Mouse (Mus musculus) cerebellum, adult 2 months (tissue): ENCODE measurements around the gene Apol6. TPM values are rescaled to one million over a fixed set of nuclear protein-coding genes. Genes with fewer than 3 reads are reported as not detected.
A peak's percentile ranks its signal among the peaks of the same experiment; 100 is the strongest.

Experiments used
- DNase-seq, 2 experiments: peaks; one replicate each; pipeline ENCODE4 v3.0.0; 2021
- H3K27ac ChIP-seq: fragments of 200-500 bp; 2 replicates; pipeline ENCODE4 v1.5.1; 2012; ENCODE audit warnings: low read length, control low read depth, inconsistent platforms; ENCODE audit not compliant: insufficient read depth
- H3K27me3 ChIP-seq: fragments of 200-500 bp; 2 replicates; pipeline ENCODE4 v1.6.1; 2012; ENCODE audit warnings: inconsistent platforms, mild to moderate bottlenecking, low read length, moderate library complexity; ENCODE audit not compliant: control insufficient read depth, insufficient read depth
- H3K4me1 ChIP-seq: fragments of 200-500 bp; 2 replicates; pipeline ENCODE4 v1.6.1; 2011; ENCODE audit warnings: low read length; ENCODE audit not compliant: control insufficient read depth, insufficient read depth
- H3K4me3 ChIP-seq: fragments of 200-500 bp; replicated peaks from 2 replicates; pipeline ENCODE3; 2011; ENCODE audit warnings: mild to moderate bottlenecking, low read depth, low read length, control low read depth; ENCODE audit not compliant: insufficient read depth
- CTCF ChIP-seq: fragments of 200-500 bp; IDR thresholded peaks from 2 replicates; pipeline ENCODE4 v1.5.1; 2011; ENCODE audit warnings: low read depth, mild to moderate bottlenecking, control low read depth, low read length, moderate library complexity, borderline replicate concordance; ENCODE audit not compliant: insufficient read depth
- POLR2A ChIP-seq: fragments of 200-500 bp; IDR thresholded peaks from 2 replicates; pipeline ENCODE4 v1.6.1; 2011; ENCODE audit warnings: low read length, control low read depth, borderline replicate concordance; ENCODE audit not compliant: insufficient read depth
- WGBS: fragments of 180-500 bp; shearing (Covaris S2); methylation state at CpG from one replicate; pipeline ENCODE4 v1.1.7; 2018; 5-methylcytosine and 5-hydroxymethylcytosine counted together
- polyA plus RNA-seq: library from polyadenylated mRNA; depleted of rRNA; stranded (reverse); fragments of >200 nt; gene quantifications from 2 replicates; pipeline ENCODE4 v1.2.3, GENCODE M21; 2012

The Apol6 gene
- polyA plus RNA-seq, 1 experiment = 0.49 TPM

DNA sequence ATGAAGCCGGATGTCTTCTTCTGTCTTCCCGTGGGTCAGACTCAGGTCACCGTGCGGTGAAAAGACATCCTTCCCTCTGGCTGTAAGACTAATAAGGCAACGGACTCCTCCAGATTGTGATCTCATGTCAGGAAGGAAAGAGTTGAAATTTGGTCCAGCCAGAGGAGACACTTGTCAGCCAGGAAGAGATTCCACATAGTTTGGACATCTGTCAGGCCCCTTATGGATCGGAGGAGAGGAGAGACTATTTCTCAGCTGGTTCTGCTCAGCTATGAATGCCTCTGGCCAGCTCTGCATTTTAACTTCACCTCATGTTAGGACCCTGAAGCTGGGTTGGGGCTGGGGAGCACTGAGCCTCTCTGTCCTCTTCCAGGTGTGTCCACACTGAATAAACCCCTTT, 30.1 kb upstream of the Apol6 start:
- WGBS = 77% methylated on average over 6 of the region's 6 CpGs
- DNase-seq = no peak

DNA sequence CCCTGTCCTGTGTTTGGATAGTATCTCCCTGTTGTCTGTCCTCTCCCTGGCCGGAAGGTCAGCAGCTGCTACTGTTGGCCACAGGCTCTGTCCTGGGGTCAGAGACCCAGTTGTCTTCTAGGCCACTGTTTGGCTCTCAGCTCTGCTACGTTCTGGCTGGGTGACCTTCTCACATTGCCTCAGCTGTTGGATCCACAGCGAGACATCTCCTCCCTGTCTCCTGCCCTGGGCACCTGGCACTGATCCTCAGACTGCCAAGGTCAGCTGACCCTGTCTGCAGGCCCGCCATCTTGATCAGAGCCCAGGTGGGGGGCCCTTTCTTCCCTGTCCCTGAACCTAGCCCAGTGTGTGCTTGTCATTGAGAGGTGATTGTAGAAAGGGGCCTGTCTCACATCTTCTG, 29.5 kb upstream of the Apol6 start:
- Histone ChIP-seq H3K4me3 (no peak overlapping the region), H3K27ac (no peak overlapping the region), H3K4me1 (no peaks in the 10 kb centered on the region), H3K27me3 (no peaks in the 10 kb centered on the region)
- WGBS = 63% methylated on average over 4 of the region's 4 CpGs
- no peak for TF ChIP-seq POLR2A
- no peak for TF ChIP-seq CTCF
- no peak for DNase-seq

More for the DNA sequence above, 30.1 kb upstream of the Apol6 start:
- no peak for TF ChIP-seq CTCF
- no peak for TF ChIP-seq POLR2A
- Histone ChIP-seq H3K27me3 (no peaks in the 10 kb centered on the region), H3K4me1 (no peaks in the 10 kb centered on the region), H3K4me3 (no peak overlapping the region), H3K27ac (no peak overlapping the region)

DNA sequence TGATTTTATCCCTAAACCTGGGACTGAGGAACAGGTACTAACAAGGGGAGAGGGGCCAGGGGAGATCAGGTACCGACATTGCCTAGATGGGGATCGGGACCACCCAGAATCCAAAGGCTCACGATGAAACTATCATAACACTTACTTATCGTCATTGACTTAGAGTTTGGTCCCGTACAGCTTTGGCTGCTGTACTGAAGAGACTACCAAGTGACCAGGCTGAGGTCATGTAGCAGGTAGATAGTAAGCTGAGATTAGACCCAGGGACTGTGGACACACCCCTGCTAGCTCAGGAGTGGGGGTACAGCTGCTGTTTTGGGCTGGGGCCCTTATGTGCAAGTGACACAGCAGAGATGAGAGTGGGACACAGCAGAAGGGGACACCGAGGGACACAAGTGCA, 28.0 kb upstream of the Apol6 start:
- Histone ChIP-seq H3K27me3 (no peaks in the 10 kb centered on the region), H3K4me1 (peaks cover 3% of the 10 kb centered on the region; the same call in 1 of the 2 replicates), H3K4me3 (no peak overlapping the region), H3K27ac (no peak overlapping the region)
- WGBS = 94% methylated on average over 6 of the region's 6 CpGs
- no peak for TF ChIP-seq POLR2A
- TF ChIP-seq CTCF = no peak
- DNase-seq = no peak

DNA sequence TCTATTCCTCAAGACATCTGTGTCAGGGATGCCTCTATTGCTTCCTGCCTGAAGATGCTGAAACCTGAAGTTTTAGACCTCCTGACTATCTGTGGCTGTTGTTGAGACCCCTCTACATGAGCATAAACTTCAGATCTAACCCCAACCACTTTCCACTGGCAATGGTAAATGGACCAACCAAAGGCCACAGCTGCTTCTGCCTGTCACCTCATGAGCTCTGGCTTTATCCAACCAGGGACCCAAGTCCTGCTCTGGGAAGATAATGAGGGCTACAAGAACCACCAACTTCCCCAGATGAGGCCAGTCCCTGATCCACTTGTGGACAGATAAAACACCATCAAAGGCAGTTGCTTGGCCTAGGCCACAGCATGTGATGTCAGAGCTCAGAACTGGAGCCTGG, 26.6 kb upstream of the Apol6 start:
- TF ChIP-seq CTCF = no peak
- no peak for TF ChIP-seq POLR2A
- Histone ChIP-seq H3K27ac (no peak overlapping the region), H3K27me3 (no peaks in the 10 kb centered on the region), H3K4me3 (no peak overlapping the region), H3K4me1 (peaks cover 17% of the 10 kb centered on the region)
- no peak for DNase-seq

DNA sequence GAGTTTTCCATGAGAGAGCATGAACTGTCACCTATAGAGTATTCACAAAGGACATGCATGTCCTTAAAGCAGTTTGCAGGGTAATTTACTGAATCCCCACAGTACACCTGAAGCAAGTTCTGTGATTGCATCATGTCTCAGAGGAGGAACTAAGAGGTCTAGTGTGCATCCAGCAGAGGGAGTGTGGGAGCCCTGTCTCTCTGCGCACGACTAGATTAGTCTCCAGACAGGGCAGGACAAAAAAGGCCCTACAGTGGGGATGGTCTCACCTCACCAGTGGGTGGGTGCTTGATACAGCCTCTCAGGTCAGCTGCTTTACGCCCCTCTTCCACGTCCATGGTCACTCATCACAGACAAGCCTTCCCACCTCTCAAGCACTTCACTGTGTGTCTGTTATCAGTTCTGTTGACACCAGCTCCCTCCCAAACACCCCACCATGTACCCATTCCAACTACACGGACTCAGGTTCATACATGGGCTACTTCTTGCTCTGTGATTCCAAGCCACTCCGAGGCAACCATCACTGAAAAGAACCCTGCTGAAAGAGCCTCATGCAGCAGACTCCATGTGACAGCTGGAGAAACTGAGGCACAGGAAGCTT, 25.7 kb upstream of the Apol6 start:
- TF ChIP-seq POLR2A = no peak
- TF ChIP-seq CTCF = peak; percentile 40; the same call in 1 of the 2 replicates
- 67% methylated on average over 6 of the region's 6 CpGs for WGBS
- no peak for DNase-seq

DNA sequence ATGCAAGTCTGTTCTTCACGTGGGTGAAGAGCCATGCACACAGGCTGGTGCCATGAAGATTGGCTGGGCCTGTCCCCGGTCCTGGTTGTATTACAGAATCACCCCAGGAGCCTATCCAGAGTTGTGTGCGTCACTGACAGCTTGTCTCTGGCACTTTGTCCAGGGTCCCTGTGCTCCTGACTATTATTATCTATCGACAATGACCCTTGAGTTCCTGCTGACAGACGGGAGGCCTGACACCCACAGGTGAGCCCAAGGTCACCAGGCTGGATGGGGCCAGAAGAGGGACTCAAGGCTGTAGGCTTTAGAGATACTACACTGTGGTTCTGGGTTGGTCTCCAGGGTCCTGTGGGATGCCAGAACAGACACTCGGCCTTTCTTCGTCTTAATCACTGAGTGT, 25.0 kb upstream of the Apol6 start:
- H3K4me3 ChIP-seq = no peak overlapping the region
- H3K27ac ChIP-seq = no peak overlapping the region
- DNase-seq = no peak
- H3K27me3 ChIP-seq = no peaks in the 10 kb centered on the region
- WGBS = 82% methylated on average over 7 of the region's 7 CpGs
- TF ChIP-seq CTCF (no peak), POLR2A (no peak)
- H3K4me1 ChIP-seq = peaks cover 21% of the 10 kb centered on the region

More for the DNA sequence above, 25.7 kb upstream of the Apol6 start:
- no peak overlapping the region for H3K4me3 ChIP-seq
- H3K27me3 ChIP-seq = no peaks in the 10 kb centered on the region
- no peak overlapping the region for H3K27ac ChIP-seq
- peaks cover 21% of the 10 kb centered on the region for H3K4me1 ChIP-seq

DNA sequence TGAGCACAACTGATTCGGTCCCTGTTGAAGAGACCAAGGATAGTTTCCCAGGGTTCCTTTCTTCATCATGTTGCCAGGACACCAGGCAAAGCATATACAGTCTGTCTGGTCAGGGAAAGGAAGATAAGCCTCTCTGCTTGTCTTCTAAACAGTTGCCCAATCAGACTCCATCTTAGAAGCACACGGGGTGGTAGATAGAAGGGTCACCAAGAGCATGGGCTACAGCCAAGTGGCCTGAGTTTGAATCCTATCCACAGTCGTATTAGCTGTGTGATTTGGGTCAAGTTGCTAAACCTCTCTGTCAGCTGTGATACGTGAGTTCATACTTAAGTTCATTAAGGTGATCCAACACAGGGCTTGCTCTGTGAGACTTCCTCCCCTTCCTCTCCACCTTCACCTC, 24.4 kb upstream of the Apol6 start:
- TF ChIP-seq POLR2A (no peak), CTCF (no peak)
- no peak overlapping the region for H3K4me3 ChIP-seq
- H3K4me1 ChIP-seq = peaks cover 21% of the 10 kb centered on the region
- DNase-seq = no peak
- WGBS = 86% methylated on average over 4 of the region's 4 CpGs
- H3K27ac ChIP-seq = no peak overlapping the region
- no peaks in the 10 kb centered on the region for H3K27me3 ChIP-seq

DNA sequence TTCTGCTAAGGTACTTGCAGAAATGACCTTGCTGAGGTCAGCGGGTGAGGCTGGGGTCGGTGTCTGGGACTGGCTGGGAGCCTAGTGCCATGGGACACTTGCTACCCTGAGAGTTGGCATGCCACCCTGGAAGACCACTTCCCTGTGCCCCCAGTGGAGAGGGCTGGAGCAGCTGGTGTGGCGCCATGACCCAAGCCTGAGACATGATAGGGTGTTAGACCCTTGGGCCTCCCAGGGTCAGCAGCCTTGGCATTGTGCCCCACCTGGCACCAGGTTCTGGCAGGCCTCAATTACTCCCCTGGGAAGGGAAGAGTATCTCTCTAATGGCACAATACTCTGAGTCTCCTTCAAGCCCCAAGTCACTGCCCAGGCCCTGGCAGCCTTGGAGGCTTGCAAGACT, 23.5 kb upstream of the Apol6 start:
- Histone ChIP-seq H3K27ac (no peak overlapping the region), H3K4me1 (peaks cover 21% of the 10 kb centered on the region), H3K27me3 (no peaks in the 10 kb centered on the region), H3K4me3 (no peak overlapping the region)
- WGBS = 76% methylated on average over 3 of the region's 3 CpGs
- DNase-seq = no peak
- TF ChIP-seq CTCF (no peak), POLR2A (no peak)
